Mouse (Mus musculus) ES-E14 (cell line): ENCODE data around the gene Gatb.

Experiments
- HCFC1 ChIP-seq: IDR thresholded peaks from 2 replicates; pipeline ENCODE4 v1.6.1; 2012; ENCODE audit warnings: low read length, inconsistent platforms, borderline replicate concordance; ENCODE audit not compliant: insufficient read depth
- MAFK ChIP-seq: IDR thresholded peaks from 2 replicates; pipeline ENCODE4 v1.6.1; 2014; ENCODE audit warnings: mild to moderate bottlenecking, low read depth, low read length, inconsistent platforms; ENCODE audit not compliant: insufficient read depth
- ZC3H11A ChIP-seq: IDR thresholded peaks from 2 replicates; pipeline ENCODE4 v1.6.1; 2012; ENCODE audit warnings: low read depth, mild to moderate bottlenecking, inconsistent platforms, low read length, borderline replicate concordance
- ZNF384 ChIP-seq: IDR thresholded peaks from 2 replicates; pipeline ENCODE4 v1.6.1; 2012; ENCODE audit warnings: low read depth, low read length, inconsistent platforms

GRCm38 (mm10) chr3:85649176-85649575 lies 75.3 kb downstream of the Gatb start:
- TF ChIP-seq ZNF384 = no peak
- TF ChIP-seq HCFC1 = no peak
- TF ChIP-seq MAFK = no peak
- TF ChIP-seq ZC3H11A = no peak
